Mouse (Mus musculus): Measurements from ENCODE around the gene Ift52.

The Ift52 gene

GRCm38 (mm10) chr2:163079041-163079440 is 61.9 kb downstream of the Ift52 start:
- peak; percentile 57 for DNase-seq

- DNase-seq: peak; percentile 61
These were observed 65.4 kb downstream of the Ift52 start for GRCm38 (mm10) chr2:163082591-163082990.

- DNase-seq: no peak
These were observed 67.4 kb downstream of the Ift52 start for GRCm38 (mm10) chr2:163084519-163084918.

- no peak for DNase-seq
These were observed 67.9 kb downstream of the Ift52 start for GRCm38 (mm10) chr2:163085047-163085446.

- DNase-seq: no peak
These were observed 69.4 kb downstream of the Ift52 start for GRCm38 (mm10) chr2:163086561-163086960.

- no peak for DNase-seq
These were observed 70.6 kb downstream of the Ift52 start, which contains the start of gene Gtsf1l for GRCm38 (mm10) chr2:163087728-163088127. TSS of gene Gtsf1l (minus strand) at chr2:163087855.

- no peak for DNase-seq
These were observed 72.4 kb downstream of the Ift52 start for GRCm38 (mm10) chr2:163089475-163090123.

GRCm38 (mm10) chr2:163094909-163095308 is 77.8 kb downstream of the Ift52 start:
- no peak for DNase-seq

Data from kidney, adult 11 months (tissue).